Mouse (Mus musculus): ENCODE data around the gene Gm7978. TPM values are rescaled to one million over a fixed set of nuclear protein-coding genes. Genes with fewer than 3 reads are reported as not detected.
"Not testable (repeated sequence)": the region's sequence is repeated elsewhere in the genome, so short reads cannot be mapped to it uniquely, and the experiment has no call there.

The Gm7978 gene
- polyA plus RNA-seq (2014; fragmentation: Nextera tagmentation; extraction: Ambion mirVana), result not detected in 2 replicates

- H3K27me3 ChIP-seq (ENCODE audit: control insufficient read depth, insufficient read depth, low read length); H3K4me3 ChIP-seq (ENCODE audit: low read depth, low read length); H3K9ac ChIP-seq (replicated peaks; ENCODE audit: low read depth, low read length); H3K27ac ChIP-seq (ENCODE audit: low read depth, low read length); H3K4me1 ChIP-seq (ENCODE audit: control insufficient read depth, insufficient read depth, low read length); H3K9me3 ChIP-seq (ENCODE audit: control insufficient read depth, low read length); H3K4me2 ChIP-seq (ENCODE audit: low read depth, low read length); ATAC-seq (ENCODE audit: low read depth); H3K36me3 ChIP-seq (ENCODE audit: control insufficient read depth, insufficient read depth, low read length): not testable (repeated sequence)
- no CpG with 5 or more reads among the region's 1 CpGs for WGBS
Measured at GRCm38 (mm10) chr5:95736073-95736472, at the start of gene Gm7978. Gene Gm7978, minus strand, starts transcription at chr5:95736173.

GRCm38 (mm10) chr5:95775690-95776089 lies 39.7 kb upstream of the Gm7978 start, which contains the start of gene E330014E10Rik:
Gene E330014E10Rik, plus strand, starts transcription at chr5:95775990.
- H3K27ac ChIP-seq (ENCODE audit: low read depth, low read length); H3K36me3 ChIP-seq (ENCODE audit: control insufficient read depth, insufficient read depth, low read length); H3K9ac ChIP-seq (replicated peaks; ENCODE audit: low read depth, low read length); H3K9me3 ChIP-seq (ENCODE audit: control insufficient read depth, low read length); ATAC-seq (ENCODE audit: low read depth); H3K4me3 ChIP-seq (ENCODE audit: low read depth, low read length); H3K4me2 ChIP-seq (ENCODE audit: low read depth, low read length); H3K4me1 ChIP-seq (ENCODE audit: control insufficient read depth, insufficient read depth, low read length); H3K27me3 ChIP-seq (ENCODE audit: control insufficient read depth, insufficient read depth, low read length): not testable (repeated sequence)
- WGBS, result no CpG with 5 or more reads among the region's 2 CpGs

GRCm38 (mm10) chr5:95741714-95742113 lies 5.7 kb upstream of the Gm7978 start, which contains the start of gene Gm7982:
Gene Gm7982, plus strand, starts transcription at chr5:95742014.
- H3K4me2 ChIP-seq (ENCODE audit: low read depth, low read length); H3K27me3 ChIP-seq (ENCODE audit: control insufficient read depth, insufficient read depth, low read length); H3K9me3 ChIP-seq (ENCODE audit: control insufficient read depth, low read length); H3K27ac ChIP-seq (ENCODE audit: low read depth, low read length); H3K36me3 ChIP-seq (ENCODE audit: control insufficient read depth, insufficient read depth, low read length); H3K9ac ChIP-seq (replicated peaks; ENCODE audit: low read depth, low read length); H3K4me3 ChIP-seq (ENCODE audit: low read depth, low read length); ATAC-seq (ENCODE audit: low read depth); H3K4me1 ChIP-seq (ENCODE audit: control insufficient read depth, insufficient read depth, low read length): not testable (repeated sequence)
- WGBS, result no CpG with 5 or more reads among the region's 3 CpGs

Other genes with a start within 250 kb of the Gm7978 start
- gene Gm3286, start 225.4 kb downstream of the Gm7978 start, polyA plus RNA-seq (2014; fragmentation: Nextera tagmentation; extraction: Ambion mirVana), result not detected in 2 replicates
- gene Gm7971, start 141.3 kb downstream of the Gm7978 start, polyA plus RNA-seq (2014; fragmentation: Nextera tagmentation; extraction: Ambion mirVana), result not detected in 2 replicates
- gene Gm7982, start 5.8 kb upstream of the Gm7978 start, polyA plus RNA-seq (2014; fragmentation: Nextera tagmentation; extraction: Ambion mirVana), result not detected in 2 replicates
- gene E330014E10Rik, start 39.8 kb upstream of the Gm7978 start, polyA plus RNA-seq (2014; fragmentation: Nextera tagmentation; extraction: Ambion mirVana), result not detected in 2 replicates
- gene Cxcl13, start 220.8 kb upstream of the Gm7978 start, polyA plus RNA-seq (2014; fragmentation: Nextera tagmentation; extraction: Ambion mirVana), result 0.17 and 0.23 TPM in 2 replicates

Data from neural tube, embryonic 14.5 days (tissue).